8 mouse cellular contexts compared by ENCODE assay signal in the genomic region with DNA sequence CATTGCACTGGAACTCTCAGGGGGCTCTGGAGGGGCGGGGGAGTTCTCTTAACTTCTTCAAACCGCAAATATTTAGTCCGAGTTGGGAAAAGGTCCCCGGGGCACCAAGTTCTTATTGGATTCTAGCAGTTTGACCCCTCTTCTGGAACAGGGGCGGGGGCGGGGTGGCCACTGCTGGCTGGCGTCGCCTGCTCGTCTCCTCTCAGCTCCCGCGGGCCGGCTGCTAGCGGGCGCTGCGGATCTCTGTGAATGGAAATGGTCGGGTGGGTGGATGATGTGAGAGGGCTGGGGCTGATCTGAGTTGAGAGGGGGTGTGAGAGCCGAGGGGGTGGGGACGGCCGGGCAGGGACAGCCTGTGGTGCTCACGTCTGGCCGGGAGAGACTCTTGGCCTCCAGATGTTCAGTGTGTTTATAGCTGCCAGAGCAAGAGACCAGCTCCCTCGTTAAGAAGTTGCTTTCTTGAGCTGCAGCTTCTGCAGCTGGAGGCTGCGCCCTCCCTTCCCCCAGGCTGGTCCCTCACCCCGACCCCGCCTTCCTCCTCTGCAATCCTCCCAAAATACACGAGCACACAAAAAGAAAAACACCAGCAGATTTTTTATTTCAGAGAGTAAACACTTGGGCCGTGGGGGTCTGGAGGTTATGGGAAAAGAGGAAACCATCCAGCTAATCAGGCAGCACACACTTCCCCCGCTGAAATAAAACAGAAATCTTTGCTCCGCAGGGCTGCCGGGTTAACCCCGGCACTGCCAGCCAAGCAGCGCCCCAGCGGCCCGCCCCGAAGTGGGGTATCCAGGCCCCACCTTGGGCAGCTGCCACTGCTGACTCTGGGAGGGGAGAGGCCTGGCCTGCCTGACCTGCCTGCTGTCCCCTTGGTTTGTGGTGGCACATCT. TPM values are rescaled to one million over a fixed set of nuclear protein-coding genes. Genes with fewer than 3 reads are reported as not detected.
DNase-seq lines count a peak whose midpoint lies in the region; ATAC-seq and TF ChIP-seq lines count a peak whose summit lies in the region.

No protein-coding gene starts in this region.

- no peak for DNase-seq in ES-E14 (ENCODE audit: low read depth, low spot score)
- peak; percentile 62 for DNase-seq in gastrocnemius, postnatal 10 days
- peak; percentile 96 for DNase-seq in midbrain, embryonic 11.5 days (ENCODE audit: low spot score, missing footprints)
- no peak for DNase-seq in cerebellum, adult 11 months

- no peak for TF ChIP-seq POLR2A in bone marrow macrophage, adult 2 months (IDR thresholded peaks at IDR 0.05; ENCODE audit: borderline replicate concordance, low read depth, low read length)
- no peak for TF ChIP-seq POLR2A in small intestine, adult 2 months (IDR thresholded peaks at IDR 0.05; ENCODE audit: low read depth, low read length)

- TF ChIP-seq CTCF in bone marrow macrophage, adult 2 months (IDR thresholded peaks at IDR 0.05; ENCODE audit: low read depth, low read length) = no peak
- no peak for TF ChIP-seq CTCF in small intestine, adult 2 months (IDR thresholded peaks at IDR 0.05; ENCODE audit: extremely low read depth, insufficient read length, insufficient replicate concordance, low read depth, low read length)

- H3K27ac ChIP-seq in ES-E14 (ENCODE audit: insufficient read depth, low read depth, low read length, poor library complexity, severe bottlenecking) = no peak overlapping the region
- peak overlapping the region; percentile 43 for H3K27ac ChIP-seq in bone marrow macrophage, adult 2 months (ENCODE audit: insufficient read depth, low read depth, low read length)
- peak overlapping the region; percentile 51; the same call in 1 of the 2 replicates for H3K27ac ChIP-seq in hindbrain, embryonic 16.5 days (ENCODE audit: low read depth, low read length)
- peak overlapping the region; percentile 91 for H3K27ac ChIP-seq in limb, embryonic 12.5 days
- no peak overlapping the region for H3K27ac ChIP-seq in midbrain, embryonic 11.5 days (ENCODE audit: low read depth, low read length)
- H3K27ac ChIP-seq in small intestine, adult 2 months (ENCODE audit: insufficient read depth, low read depth, low read length) = peak overlapping the region; percentile 58

- no peaks in the 10 kb centered on the region for H3K9me3 ChIP-seq in ES-E14 (ENCODE audit: control insufficient read depth, insufficient read depth, low read depth, low read length)
- no peaks in the 10 kb centered on the region for H3K9me3 ChIP-seq in hindbrain, embryonic 16.5 days (ENCODE audit: control insufficient read depth, low read length)
- no peaks in the 10 kb centered on the region for H3K9me3 ChIP-seq in limb, embryonic 12.5 days
- H3K9me3 ChIP-seq in midbrain, embryonic 11.5 days (ENCODE audit: control insufficient read depth, low read length) = no peaks in the 10 kb centered on the region

- H3K4me3 ChIP-seq in ES-E14 (ENCODE audit: insufficient read depth in 1 of 2, low read depth in 1 of 2, low read length in 2 of 2, poor library complexity in 1 of 2, severe bottlenecking in 1 of 2) = peak overlapping the region; percentile 8 to 17; a peak in 2 of 4 replicates
- peak overlapping the region; percentile 37 for H3K4me3 ChIP-seq in bone marrow macrophage, adult 2 months (ENCODE audit: insufficient read depth, low read length)
- H3K4me3 ChIP-seq in hindbrain, embryonic 16.5 days (ENCODE audit: low read length) = peak overlapping the region; percentile 39
- peak overlapping the region; percentile 28 for H3K4me3 ChIP-seq in limb, embryonic 12.5 days (replicated peaks)
- H3K4me3 ChIP-seq in midbrain, embryonic 11.5 days (ENCODE audit: low read depth, low read length) = peak overlapping the region; percentile 29
- H3K4me3 ChIP-seq in small intestine, adult 2 months (ENCODE audit: low read depth, low read length) = peak overlapping the region; percentile 46

- peak; percentile 72 for ATAC-seq in hindbrain, embryonic 16.5 days
- peak; percentile 97 for ATAC-seq in limb, embryonic 12.5 days (ENCODE audit: insufficient number of reproducible peaks, insufficient read depth, low FRiP score, low TSS enrichment, low read depth)
- peak; percentile 71 for ATAC-seq in midbrain, embryonic 11.5 days (ENCODE audit: low FRiP score)

- no peaks in the 10 kb centered on the region for H3K36me3 ChIP-seq in ES-E14 (ENCODE audit: control insufficient read depth, insufficient read depth, low read length, poor library complexity, severe bottlenecking)
- H3K36me3 ChIP-seq in hindbrain, embryonic 16.5 days (ENCODE audit: control insufficient read depth, insufficient read depth, low read length) = no peaks in the 10 kb centered on the region
- H3K36me3 ChIP-seq in limb, embryonic 12.5 days = no peaks in the 10 kb centered on the region
- no peaks in the 10 kb centered on the region for H3K36me3 ChIP-seq in midbrain, embryonic 11.5 days (ENCODE audit: control insufficient read depth, insufficient read depth, low read length)
- no peaks in the 10 kb centered on the region for H3K36me3 ChIP-seq in small intestine, adult 2 months (ENCODE audit: control insufficient read depth, insufficient read depth, low read length)

- H3K4me2 ChIP-seq in hindbrain, embryonic 16.5 days (ENCODE audit: low read length) = peak overlapping the region; percentile 71
- peak overlapping the region; percentile 66 for H3K4me2 ChIP-seq in limb, embryonic 12.5 days
- H3K4me2 ChIP-seq in midbrain, embryonic 11.5 days = peak overlapping the region; percentile 65

- 1% methylated on average over 35 of the region's 35 CpGs for whole genome bisulfite sequencing in hindbrain, embryonic 16.5 days
- under 1% methylated on average over 35 of the region's 35 CpGs for WGBS in limb, embryonic 12.5 days
- under 1% methylated on average over 35 of the region's 35 CpGs for WGBS in midbrain, embryonic 11.5 days
- WGBS in small intestine, adult 2 months = 2% methylated on average over 35 of the region's 35 CpGs

- in situ Hi-C loops in ES-E14 (cut with MboI; ENCODE audit: low sequenced_read_pairs in 2 of 2, unreplicated experiment in 2 of 2) = no loop called here

- H3K4me1 ChIP-seq in ES-E14 (ENCODE audit: control insufficient read depth in 2 of 2, insufficient read depth in 2 of 2, low read length in 2 of 2, poor library complexity in 1 of 2) = peaks cover 0 to 11% of the 10 kb centered on the region in 2 experiments; a peak in 1 of 4 replicates
- peaks cover 50% of the 10 kb centered on the region for H3K4me1 ChIP-seq in bone marrow macrophage, adult 2 months (ENCODE audit: control insufficient read depth, insufficient read depth, low read length)
- H3K4me1 ChIP-seq in hindbrain, embryonic 16.5 days (ENCODE audit: control insufficient read depth, insufficient read depth, low read depth, low read length) = peaks cover 26% of the 10 kb centered on the region
- peaks cover 79% of the 10 kb centered on the region for H3K4me1 ChIP-seq in limb, embryonic 12.5 days (replicated peaks)
- peaks cover 33% of the 10 kb centered on the region for H3K4me1 ChIP-seq in midbrain, embryonic 11.5 days (ENCODE audit: control insufficient read depth, insufficient read depth, low read length)
- peaks cover 13% of the 10 kb centered on the region for H3K4me1 ChIP-seq in small intestine, adult 2 months (ENCODE audit: control insufficient read depth, insufficient read depth, insufficient read length, low read length)

- H3K27me3 ChIP-seq in hindbrain, embryonic 16.5 days (replicated peaks; ENCODE audit: control insufficient read depth, insufficient read depth, low read length) = peaks cover 33% of the 10 kb centered on the region
- H3K27me3 ChIP-seq in limb, embryonic 12.5 days = no peaks in the 10 kb centered on the region
- peaks cover 29% of the 10 kb centered on the region for H3K27me3 ChIP-seq in midbrain, embryonic 11.5 days (ENCODE audit: control insufficient read depth, insufficient read depth, low read length)
- H3K27me3 ChIP-seq in small intestine, adult 2 months (ENCODE audit: control insufficient read depth, insufficient read depth, low read length) = peaks cover 2% of the 10 kb centered on the region

- no peak overlapping the region for H3K9ac ChIP-seq in ES-E14 (ENCODE audit: insufficient read depth, low read depth, low read length, poor library complexity, severe bottlenecking)
- H3K9ac ChIP-seq in hindbrain, embryonic 16.5 days (ENCODE audit: low read depth, low read length) = peak overlapping the region; percentile 53
- H3K9ac ChIP-seq in limb, embryonic 12.5 days (replicated peaks) = peak overlapping the region; percentile 24; the same call in 1 of the 2 replicates
- H3K9ac ChIP-seq in midbrain, embryonic 11.5 days (ENCODE audit: low read length) = peak overlapping the region; percentile 36; the same call in 1 of the 2 replicates

TF ChIP-seq in ES-E14, 5 proteins besides CTCF, POLR2A, EP300 and RAD21:
- TF ChIP-seq HCFC1 (IDR thresholded peaks at IDR 0.05; ENCODE audit: borderline replicate concordance, insufficient read depth, low read length) = no peak
- no peak for TF ChIP-seq ZC3H11A (IDR thresholded peaks at IDR 0.05; ENCODE audit: borderline replicate concordance, low read depth, low read length)
- no peak for TF ChIP-seq MAFK (IDR thresholded peaks at IDR 0.05; ENCODE audit: insufficient read depth, low read depth, low read length)
- no peak for TF ChIP-seq CHD2 (IDR thresholded peaks at IDR 0.05; ENCODE audit: low read depth, low read length)
- TF ChIP-seq ZNF384 (IDR thresholded peaks at IDR 0.05; ENCODE audit: low read depth, low read length) = no peak
TF ChIP-seq in ES-E14: peak in this region for 0.

RNA-seq across cellular contexts. Expression of gene Ets1, which starts 36.2 kb away (rescaled TPM):
- total RNA-seq in ES-E14 (2012; rRNA removed) = 9.7 and 20.9 TPM in 2 replicates
- 7.4 and 7.9 TPM in 2 replicates for polyA plus RNA-seq in bone marrow macrophage, adult 2 months (2012; ENCODE audit: insufficient read depth, insufficient read length, missing spikeins)
- 10 to 100 TPM; 36.6 to 47.7 TPM for total RNA-seq in gastrocnemius, postnatal 10 days (2021)
- polyA plus RNA-seq in hindbrain, embryonic 16.5 days (2015; fragmentation: Nextera tagmentation; extraction: Ambion mirVana) = 15.6 and 22.5 TPM in 2 replicates
- 47.7 and 48.5 TPM in 2 replicates for polyA plus RNA-seq in limb, embryonic 12.5 days (2016; fragmentation: Nextera tagmentation; extraction: Ambion mirVana)
- 21.7 and 22.9 TPM in 2 replicates for polyA plus RNA-seq in midbrain, embryonic 11.5 days (2014; fragmentation: Nextera tagmentation; extraction: Ambion mirVana)
- 4.7 and 10.2 TPM in 2 replicates for polyA plus RNA-seq in small intestine, adult 2 months (2012; rRNA removed)

Comparison
In these comparisons a context has a peak if more than half of its experiments do, and no peak if none do; other contexts are left out.
1. DNase-seq: peak in gastrocnemius, postnatal 10 days (single experiment) and midbrain, embryonic 11.5 days (single experiment); none in ES-E14 (single experiment) and cerebellum, adult 11 months (single experiment).
2. H3K27ac ChIP-seq: peak in bone marrow macrophage, adult 2 months (single experiment), hindbrain, embryonic 16.5 days (single experiment), limb, embryonic 12.5 days (single experiment) and small intestine, adult 2 months (single experiment); none in ES-E14 (single experiment) and midbrain, embryonic 11.5 days (single experiment).
3. Peak in every context shown above with its lines, with median percentiles within 50 percentile points of each other: H3K4me3 ChIP-seq, ATAC-seq and H3K4me2 ChIP-seq.